Mouse (Mus musculus) left cerebral cortex, adult 8-10 months (tissue): Measurements from ENCODE around the gene Tmem189. TPM values are rescaled to one million over a fixed set of nuclear protein-coding genes. Genes with fewer than 3 reads are reported as not detected.

Experiments used
- DNase-seq, 2 experiments: peaks; one replicate each; pipeline ENCODE4 v3.0.0; 2022; ENCODE audit warnings: low spot score in 2 of 2
- total RNA-seq, 4 experiments: library from RNA; stranded (reverse); gene quantifications; 2 replicates each; pipeline ENCODE4 v1.2.4; 2022

Tmem189 gene
- total RNA-seq = 10 to 100 TPM; 39.8 to 49.3 (median 44.1) TPM

DNA sequence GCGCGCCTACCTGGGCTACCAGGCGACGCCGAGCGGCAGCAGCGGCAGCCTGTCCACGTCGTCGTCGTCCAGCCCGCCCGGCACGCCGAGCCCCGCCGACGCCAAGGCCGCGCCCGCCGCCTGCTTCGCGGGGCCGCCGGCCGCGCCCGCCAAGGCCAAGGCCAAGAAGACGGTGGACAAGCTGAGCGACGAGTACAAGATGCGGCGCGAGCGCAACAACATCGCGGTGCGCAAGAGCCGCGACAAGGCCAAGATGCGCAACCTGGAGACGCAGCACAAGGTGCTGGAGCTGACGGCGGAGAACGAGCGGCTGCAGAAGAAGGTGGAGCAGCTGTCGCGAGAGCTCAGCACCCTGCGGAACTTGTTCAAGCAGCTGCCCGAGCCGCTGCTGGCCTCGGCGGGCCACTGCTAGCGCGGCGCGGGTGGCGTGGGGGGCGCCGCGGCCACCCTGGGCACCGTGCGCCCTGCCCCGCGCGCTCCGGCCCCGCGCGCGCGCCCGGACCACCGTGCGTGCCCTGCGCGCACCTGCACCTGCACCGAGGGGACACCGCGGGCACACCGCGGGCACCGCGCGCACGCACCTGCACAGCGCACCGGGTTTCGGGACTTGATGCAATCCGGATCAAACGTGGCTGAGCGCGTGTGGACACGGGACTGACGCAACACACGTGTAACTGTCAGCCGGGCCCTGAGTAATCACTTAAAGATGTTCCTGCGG, at the start of gene Tmem189:
Tmem189 (minus strand) TSS at position 322 of the 718 bp plus-strand sequence.
- DNase-seq = peak in 1 of 2 experiments; percentile 64

- DNase-seq = no peak
Observed at GRCm38 (mm10) chr2:167739030-167739429, 49.4 kb upstream of the Tmem189 start.

DNA sequence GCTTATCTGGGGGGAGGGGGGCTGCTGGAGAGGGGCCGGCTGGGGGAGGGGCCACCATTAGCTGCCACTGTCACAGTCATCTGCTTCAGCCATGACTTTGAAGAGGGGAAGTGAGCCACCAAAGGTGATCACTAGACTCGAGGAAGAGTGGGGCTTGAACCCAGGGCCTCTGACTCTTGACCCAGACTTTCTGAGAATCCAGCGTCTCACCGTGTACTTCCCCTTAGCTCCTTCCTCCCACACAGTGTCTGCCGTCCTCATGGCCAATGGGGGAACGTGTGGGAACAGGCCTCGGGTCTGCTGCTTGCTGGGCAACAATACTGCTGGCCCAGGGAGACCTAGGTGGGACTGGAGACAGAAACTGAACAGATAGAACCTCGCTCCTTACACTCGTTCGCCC, 45.2 kb upstream of the Tmem189 start:
- DNase-seq = no peak

- DNase-seq = no peak
Observed at GRCm38 (mm10) chr2:167731149-167731548, 41.5 kb upstream of the Tmem189 start.

GRCm38 (mm10) chr2:167730036-167730435, 40.4 kb upstream of the Tmem189 start:
- DNase-seq = no peak

DNA sequence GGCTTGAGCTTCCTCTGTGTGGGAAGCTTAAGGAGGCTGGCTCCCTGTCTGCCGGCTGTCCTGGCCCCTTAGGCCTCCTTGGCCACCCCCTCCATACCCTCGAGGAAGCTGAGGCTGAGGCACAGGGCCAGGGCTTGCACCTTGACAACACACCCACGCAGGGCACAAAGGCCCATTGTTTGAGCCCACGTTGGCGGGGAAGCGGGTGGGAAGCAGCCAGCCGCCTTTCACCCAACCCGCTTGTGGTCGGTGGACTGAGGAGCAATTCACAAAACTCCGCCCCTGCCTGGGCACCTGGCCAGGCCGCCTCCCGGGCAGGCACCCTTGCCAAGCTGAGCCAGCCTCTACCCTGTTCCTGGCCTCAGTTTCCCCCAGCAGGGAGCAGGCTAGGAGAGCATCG, 37.5 kb upstream of the Tmem189 start:
- peak; percentile 25 to 55 for DNase-seq

- DNase-seq = no peak
Observed at GRCm38 (mm10) chr2:167725879-167726278, 36.3 kb upstream of the Tmem189 start.

DNA sequence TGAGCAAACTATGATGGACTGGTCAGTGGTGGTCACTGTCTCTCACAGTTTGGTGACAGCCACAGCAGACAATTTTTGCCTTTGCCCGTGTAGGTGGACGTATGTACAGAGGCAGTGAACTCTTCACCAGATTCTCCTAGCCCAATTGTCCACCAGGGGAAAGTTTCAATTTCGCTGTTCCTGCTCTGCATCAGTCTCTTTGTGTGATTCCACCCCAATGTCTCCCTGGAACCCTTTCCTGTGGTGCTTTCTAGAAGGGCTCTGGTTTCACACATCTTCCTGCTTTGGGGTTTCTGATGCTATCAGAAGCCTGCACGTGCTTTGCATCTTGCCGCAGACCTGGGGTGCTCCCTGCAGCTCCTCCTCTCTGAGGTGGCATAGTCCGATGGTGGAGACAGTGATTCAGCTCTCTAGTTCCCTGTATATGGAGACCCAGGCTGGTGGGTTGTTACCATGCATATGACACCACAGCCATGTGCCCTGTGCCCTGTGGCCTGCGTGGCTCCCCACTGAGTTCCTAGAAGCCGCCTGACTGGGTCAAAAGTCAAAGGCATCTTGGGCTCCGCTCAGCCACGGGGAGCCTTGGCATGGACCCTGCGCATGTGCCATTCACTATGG, 34.1 kb upstream of the Tmem189 start:
- DNase-seq = no peak

- DNase-seq = no peak
Observed at GRCm38 (mm10) chr2:167722538-167722937, 32.9 kb upstream of the Tmem189 start.

GRCm38 (mm10) chr2:167721159-167721882, 31.7 kb upstream of the Tmem189 start:
- no peak for DNase-seq

DNA sequence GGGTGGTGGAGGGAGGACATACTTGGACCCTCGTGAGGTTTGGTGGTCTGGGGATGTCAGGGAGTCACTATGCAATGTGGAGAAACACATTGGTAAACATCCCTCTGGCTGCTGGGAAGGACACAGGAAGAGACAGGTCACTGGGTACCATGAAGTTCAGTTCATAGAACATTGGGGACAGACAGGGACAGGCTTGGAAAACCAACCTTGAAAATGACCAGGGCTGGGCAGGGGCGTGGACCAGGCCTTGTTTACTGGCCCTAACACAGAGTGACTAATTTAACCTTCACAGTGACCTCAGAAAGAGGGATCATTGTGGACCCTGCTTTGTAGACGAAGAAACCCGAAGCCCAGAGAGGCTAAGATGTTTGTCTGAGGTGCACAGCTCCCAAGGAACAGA, 29.9 kb upstream of the Tmem189 start:
- no peak for DNase-seq

GRCm38 (mm10) chr2:167717208-167717607, 27.6 kb upstream of the Tmem189 start:
- DNase-seq = no peak

- DNase-seq = no peak
Observed at GRCm38 (mm10) chr2:167715008-167715407, 25.4 kb upstream of the Tmem189 start.

GRCm38 (mm10) chr2:167714298-167714697, 24.7 kb upstream of the Tmem189 start:
- no peak for DNase-seq

- no peak for DNase-seq
Observed at GRCm38 (mm10) chr2:167712872-167713821, 23.5 kb upstream of the Tmem189 start.

- no peak for DNase-seq
Observed at GRCm38 (mm10) chr2:167710574-167710973, 21.0 kb upstream of the Tmem189 start.

DNA sequence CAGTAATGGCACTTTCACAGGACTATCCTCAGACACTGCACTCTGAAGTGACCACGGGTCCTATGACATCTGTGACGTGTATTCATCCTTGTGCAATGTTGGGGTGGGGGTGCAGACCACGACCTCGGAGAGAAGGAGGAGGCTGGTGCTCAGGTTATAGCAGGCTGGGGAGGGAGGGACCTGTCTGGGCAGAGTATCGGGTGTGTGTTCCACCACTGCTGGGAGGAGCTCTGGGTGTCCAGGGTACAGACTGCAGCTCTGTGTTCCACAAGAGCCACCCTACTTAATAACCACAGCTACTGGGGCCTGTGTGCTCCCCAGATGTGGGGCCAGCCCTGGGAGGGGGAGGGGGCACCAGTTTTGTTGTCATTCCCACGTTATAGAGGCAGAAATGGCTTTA, 20.3 kb upstream of the Tmem189 start:
- DNase-seq = no peak

DNA sequence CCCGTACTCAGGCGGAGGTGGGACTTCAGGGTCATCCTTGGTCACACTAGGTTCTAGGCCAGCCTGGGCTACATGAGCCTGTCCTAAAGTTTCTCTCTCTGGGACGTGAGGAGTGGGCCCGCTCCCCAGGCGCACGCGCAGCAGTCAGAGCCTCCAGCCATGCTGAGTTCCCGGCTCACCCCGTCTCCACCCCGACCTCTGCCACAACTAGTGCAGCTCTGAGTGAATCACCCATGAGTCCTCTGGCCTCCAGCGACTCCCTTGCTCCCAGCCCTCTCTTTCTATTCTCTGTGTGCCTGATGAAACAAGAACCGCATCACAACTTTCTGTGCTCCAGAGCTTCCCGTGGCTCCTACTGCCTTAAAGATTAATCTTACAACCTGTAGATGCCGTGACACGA, 18.8 kb upstream of the Tmem189 start:
- no peak for DNase-seq

- DNase-seq = no peak
Observed at GRCm38 (mm10) chr2:167706183-167706939, 16.7 kb upstream of the Tmem189 start.

DNA sequence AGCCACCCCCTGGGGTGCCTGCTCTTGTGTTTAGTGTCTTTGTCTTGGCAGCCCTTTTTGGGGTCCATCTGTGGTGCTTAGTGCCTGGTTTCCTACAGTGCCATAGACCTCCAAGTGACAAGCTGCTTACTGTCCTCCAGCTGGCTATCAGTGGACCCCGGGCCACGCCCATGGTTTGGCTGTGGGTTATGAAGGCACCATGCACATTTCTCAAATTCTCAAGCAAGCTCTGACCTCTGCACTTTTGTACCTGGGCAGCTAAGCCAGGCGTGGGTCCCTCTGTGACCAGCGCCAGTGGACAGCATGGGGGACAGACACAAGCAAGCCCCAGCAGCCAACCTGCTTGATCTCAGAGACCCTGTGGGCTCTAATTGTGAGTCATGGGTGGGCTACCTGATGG, 14.8 kb upstream of the Tmem189 start:
- DNase-seq = no peak

GRCm38 (mm10) chr2:167702126-167702525, 12.5 kb upstream of the Tmem189 start:
- DNase-seq = no peak
